Mouse (Mus musculus) brain, adult 2 months (tissue): ENCODE measurements around the gene Agpat2.

Experiments used
- DNase-seq: peaks from one replicate; pipeline ENCODE4 v3.0.0; 2011; ENCODE audit warnings: low read depth, low spot score

Agpat2 gene

DNA sequence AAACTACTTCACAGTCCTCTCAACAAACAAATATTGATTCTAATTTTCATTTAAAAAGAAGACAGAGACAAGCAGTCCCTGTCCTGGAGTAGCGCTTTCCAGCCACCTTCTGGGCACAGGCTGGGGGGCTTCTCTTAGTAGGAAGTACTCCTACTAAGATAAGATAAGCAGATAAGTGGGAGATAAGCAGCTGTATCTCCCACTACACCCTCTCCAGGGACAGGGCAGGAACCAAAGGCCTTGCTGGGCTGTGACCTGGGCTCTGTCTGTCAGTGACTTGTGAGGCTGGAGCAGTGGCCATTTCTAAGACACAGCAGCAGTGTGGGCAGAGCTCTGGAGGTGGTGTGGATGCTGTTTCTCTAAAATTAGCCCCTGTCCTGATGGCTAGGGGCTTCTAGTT is 28.8 kb downstream of the Agpat2 start:
- DNase-seq = no peak

GRCm38 (mm10) chr2:26574862-26575261 is 29.4 kb downstream of the Agpat2 start:
- no peak for DNase-seq

DNA sequence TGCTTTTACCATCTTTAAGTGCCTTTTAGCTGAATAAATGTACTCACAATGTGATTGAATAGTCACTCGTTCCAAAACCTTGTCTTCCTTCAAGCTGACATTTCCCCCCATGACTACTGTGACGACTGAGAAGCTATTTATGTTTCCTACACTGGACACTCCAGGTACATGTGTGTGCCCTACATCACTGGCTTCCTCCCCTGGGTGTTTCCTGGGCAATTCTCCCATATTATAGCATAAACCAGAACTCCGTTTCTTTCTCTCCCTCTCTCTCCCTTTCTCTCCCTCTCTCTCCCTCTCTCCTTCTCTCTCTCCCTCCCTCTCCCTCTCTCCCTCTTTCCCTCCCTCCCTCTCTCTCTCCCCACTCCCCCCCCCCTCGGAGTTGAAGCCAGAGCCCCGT is 30.4 kb downstream of the Agpat2 start:
- no peak for DNase-seq

- DNase-seq = peak; percentile 34
These were observed 30.8 kb downstream of the Agpat2 start for GRCm38 (mm10) chr2:26573396-26573795.

- no peak for DNase-seq
These were observed 32.4 kb downstream of the Agpat2 start for GRCm38 (mm10) chr2:26571826-26572225.

DNA sequence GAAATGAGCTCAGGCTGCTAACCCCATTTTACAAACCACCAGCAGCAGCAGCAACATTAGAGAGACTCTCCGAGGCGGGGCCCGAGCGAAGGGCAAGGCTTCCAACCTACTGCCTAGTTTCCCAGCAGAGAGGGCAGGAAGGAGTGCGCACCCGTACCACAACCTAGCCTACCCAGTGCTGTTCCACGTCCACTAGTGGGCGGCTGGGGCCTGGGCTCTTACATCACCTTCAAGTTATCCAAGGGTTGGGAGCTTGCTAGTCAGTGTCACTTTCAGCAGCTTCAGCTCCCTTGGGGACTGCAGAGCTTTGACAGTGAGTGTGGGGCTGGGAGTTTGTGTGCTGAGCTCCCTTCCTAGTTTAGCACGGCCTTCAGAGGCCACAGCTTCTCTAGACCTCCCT is 32.8 kb downstream of the Agpat2 start:
- DNase-seq = no peak

GRCm38 (mm10) chr2:26570034-26570433 is 34.2 kb downstream of the Agpat2 start:
- DNase-seq = peak; percentile 44

GRCm38 (mm10) chr2:26566221-26566620 is 38.0 kb downstream of the Agpat2 start:
- DNase-seq = peak; percentile 60

DNA sequence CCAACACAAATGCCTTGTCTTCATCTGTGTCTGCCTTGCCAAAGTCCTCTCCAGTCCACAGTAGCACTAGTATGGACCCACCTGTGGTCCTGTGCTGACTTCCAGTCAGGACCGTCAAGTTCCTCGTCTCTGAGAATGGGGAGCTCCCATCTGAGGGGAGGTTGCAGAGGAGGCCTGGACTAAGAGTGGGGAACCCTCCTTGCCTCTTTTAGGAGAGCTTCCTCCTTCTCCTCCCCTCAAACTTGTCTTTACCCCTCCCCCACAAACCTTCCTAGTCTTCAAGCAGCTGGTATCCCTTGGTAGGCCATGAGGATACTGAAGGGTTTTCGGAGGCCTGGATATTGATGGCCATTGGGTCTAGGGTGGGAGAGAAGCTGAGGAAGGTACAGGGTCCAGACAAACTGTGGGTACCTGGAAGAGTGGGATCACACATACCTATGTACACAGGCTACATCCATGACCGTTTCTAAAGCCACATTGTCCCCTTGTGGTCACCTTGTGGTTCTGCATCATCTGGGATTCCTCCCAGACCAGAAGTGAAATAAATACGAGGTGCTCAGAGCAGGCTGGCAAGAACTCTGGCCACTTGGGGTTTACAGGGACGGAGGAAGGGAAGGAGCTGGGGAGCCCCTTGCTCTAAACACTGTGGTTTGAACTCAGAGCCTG is 42.7 kb downstream of the Agpat2 start:
- DNase-seq = peak; percentile 79

DNA sequence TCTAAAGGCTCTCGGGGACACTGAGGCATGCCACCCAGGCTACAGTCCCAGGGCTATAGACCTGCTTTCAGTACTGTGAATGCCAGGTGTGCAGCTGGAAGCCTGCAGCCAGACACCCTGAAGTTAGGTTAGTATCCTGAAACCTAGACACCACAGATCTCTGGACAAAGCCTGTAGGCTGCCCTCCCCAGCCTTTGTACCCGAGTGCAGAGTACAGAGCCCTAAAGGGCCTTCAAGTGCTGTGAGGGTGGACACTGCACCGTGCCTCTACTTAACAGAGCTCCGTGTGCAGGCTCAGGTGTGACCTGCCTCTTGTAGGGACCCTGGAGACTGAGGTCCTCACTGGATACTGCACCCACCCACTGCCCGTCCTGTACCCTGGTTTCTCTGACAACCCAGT is 43.7 kb downstream of the Agpat2 start:
- DNase-seq = no peak

DNA sequence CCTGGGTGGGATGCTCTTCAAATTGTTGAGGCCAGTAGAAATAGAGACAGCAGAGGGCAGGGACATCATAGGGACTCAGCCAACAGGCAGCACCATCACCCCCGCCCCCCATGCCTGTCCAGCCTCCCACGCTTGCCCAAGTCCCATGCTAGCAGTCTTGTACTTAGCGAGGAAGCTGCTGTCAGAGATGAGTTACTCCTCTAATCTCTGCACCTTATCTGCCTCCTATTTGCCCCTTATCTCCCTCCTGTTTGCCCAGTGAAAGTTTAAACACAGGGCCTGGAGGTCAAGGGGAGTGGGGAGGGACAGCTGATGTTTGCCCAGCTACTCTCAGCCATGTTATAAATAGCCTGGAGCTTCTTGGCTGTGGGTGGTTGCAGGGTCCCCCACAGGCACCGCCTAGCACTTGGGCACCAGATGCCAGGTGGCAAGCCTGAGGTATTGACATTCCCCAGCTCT is 47.7 kb downstream of the Agpat2 start:
- no peak for DNase-seq

- DNase-seq = peak; percentile 69
These were observed 49.1 kb downstream of the Agpat2 start for GRCm38 (mm10) chr2:26555076-26555475.

GRCm38 (mm10) chr2:26553904-26554303 is 50.3 kb downstream of the Agpat2 start:
- DNase-seq = no peak

DNA sequence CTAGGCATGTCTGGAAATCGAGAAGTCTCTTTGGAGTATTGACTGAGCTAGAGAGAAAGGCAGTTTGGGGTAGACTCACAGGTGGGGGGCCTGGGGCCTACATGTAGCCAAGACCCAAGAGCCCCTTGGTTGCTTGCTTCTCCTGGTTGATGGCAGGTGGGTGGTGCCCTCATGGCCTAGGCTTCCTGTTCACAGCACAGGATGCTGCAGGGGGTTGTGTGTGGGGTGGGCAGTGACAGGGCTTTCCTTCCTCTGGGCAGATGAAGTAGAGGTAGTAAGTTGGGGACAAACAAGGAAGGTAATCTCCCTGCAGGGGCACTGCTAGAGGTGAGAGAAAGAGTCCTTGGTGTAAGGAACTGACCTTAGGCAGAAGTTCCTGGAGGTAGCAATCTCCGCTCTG is 52.2 kb downstream of the Agpat2 start:
- DNase-seq = no peak

DNA sequence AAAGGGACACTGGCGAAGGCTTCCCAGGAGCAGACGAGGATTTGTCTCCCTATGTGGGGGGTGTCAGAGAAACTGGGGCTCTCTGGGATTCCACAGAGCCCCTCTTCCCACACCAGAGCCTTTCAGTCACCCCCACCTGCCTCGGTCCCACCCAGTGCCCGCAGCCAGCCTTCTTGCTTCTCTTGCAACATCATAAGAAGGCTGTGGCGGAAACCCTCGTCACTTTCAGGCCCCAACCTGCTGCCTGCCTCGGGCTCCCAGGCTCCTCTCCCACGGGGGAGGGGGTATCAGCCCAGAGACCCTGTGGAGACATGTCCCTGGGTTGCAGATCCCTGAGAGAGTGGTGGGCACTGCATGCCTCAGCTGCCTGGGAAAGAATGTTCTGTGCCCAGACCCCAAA is 52.8 kb downstream of the Agpat2 start:
- no peak for DNase-seq

DNA sequence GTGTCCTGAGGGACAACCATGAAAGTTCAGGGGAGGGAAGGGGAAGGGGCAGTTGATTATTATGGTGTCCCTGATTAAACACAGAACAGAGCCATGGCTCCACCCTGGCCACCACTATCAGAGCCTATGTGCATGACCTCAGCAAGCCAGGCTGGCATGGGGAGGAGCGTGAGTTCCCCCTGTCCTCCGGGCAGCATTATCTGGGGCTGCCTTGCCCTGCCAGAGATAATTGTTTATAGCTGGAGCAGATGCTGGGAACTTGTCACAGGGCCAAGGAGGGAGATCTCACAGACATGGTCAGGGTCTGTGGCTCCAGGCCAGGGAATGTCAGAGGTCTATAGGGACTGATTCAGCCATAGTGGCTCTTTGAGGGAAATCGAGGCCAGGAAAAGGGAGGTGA is 53.4 kb downstream of the Agpat2 start:
- no peak for DNase-seq

GRCm38 (mm10) chr2:26550205-26550604 is 54.0 kb downstream of the Agpat2 start:
- DNase-seq = no peak

- no peak for DNase-seq
These were observed 54.4 kb downstream of the Agpat2 start for GRCm38 (mm10) chr2:26549801-26550200.

DNA sequence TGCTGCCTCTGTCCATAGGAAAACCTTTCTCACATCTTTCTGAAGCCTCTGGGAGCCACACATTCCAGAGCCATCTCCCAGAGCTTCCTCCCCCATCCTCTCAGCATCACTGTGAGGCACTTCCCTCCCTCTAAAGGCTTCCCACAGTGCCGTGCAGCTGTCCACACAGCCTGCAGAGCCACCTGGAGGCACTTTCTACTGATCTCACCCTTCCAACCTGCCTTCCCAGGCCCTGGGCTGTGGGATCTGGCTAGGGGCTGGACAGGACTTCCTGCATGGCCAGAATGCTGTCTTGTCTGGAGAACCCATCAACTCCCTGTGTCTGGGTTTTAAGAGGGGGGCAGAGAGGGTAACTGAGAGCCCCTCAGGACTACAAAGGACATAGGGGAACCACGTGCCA is 56.7 kb downstream of the Agpat2 start:
- DNase-seq = peak; percentile 74

DNA sequence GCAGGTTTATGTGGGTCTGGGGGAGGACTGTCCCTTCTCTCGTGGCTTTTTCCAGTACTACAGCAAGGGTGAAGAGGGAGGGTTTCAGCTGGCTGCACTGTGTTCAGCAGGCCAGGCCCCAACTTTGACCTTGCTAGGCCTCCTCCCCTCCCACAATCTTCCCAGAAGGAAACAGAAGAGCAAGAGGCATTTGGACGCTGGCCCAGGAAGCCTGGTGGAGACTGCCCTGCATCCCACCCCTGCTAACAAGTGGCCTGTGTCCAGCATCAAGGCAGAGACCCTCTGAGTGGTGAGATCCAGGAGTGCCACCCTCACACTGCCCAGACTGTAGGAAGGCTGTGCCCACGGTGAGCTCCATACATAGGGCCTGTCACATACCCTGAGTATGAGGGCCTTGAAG is 60.0 kb downstream of the Agpat2 start:
- no peak for DNase-seq

GRCm38 (mm10) chr2:26543768-26544167 is 60.4 kb downstream of the Agpat2 start:
- no peak for DNase-seq

GRCm38 (mm10) chr2:26543155-26543554 is 61.1 kb downstream of the Agpat2 start:
- DNase-seq = no peak
